Mouse (Mus musculus): ENCODE data around the gene Ripor2. TPM values are rescaled to one million over a fixed set of nuclear protein-coding genes. Genes with fewer than 3 reads are reported as not detected.

Ripor2 gene
- polyA plus RNA-seq, 1 experiment = 1.5 TPM

DNA sequence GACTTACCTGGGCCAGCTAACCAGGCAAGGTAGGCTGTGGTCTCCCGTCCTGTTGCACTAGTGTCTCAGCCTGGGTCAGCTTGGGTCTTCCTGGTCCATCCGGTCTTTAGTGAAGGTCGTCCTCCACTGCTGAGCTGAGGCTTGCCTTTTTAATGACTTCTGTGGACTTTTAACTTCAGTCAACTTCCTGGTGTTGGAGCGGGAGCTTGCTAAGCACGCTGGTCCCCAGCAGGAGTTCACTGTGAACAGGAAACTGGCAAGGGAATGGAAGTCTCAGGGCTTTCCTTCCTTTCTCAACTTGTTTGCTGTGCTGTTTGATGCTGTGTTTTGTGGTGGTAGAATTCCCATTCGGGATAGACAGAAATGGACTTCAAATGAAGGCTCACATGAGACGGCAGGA, 135.7 kb downstream of the Ripor2 start:
- no peak for TF ChIP-seq CTCF (IDR thresholded peaks at IDR 0.05; ENCODE audit: low read depth, low read length)
- TF ChIP-seq POLR2A (IDR thresholded peaks at IDR 0.05; ENCODE audit: insufficient read depth, low read length) = no peak
- TF ChIP-seq EP300 (IDR thresholded peaks at IDR 0.05; ENCODE audit: insufficient read depth, low read depth, low read length) = no peak
- Histone ChIP-seq H3K27me3 (ENCODE audit: control insufficient read depth, insufficient read depth, low read length, poor library complexity, severe bottlenecking) (no peaks in the 10 kb centered on the region), H3K9me3 (replicated peaks; ENCODE audit: control insufficient read depth, insufficient read depth, low read length, poor library complexity, severe bottlenecking) (no peaks in the 10 kb centered on the region), H3K4me1 (ENCODE audit: control insufficient read depth, insufficient read depth, low read length) (no peaks in the 10 kb centered on the region), H3K27ac (ENCODE audit: insufficient read depth, low read length) (no peak overlapping the region), H3K9ac (ENCODE audit: low read depth, poor library complexity, severe bottlenecking) (no peak overlapping the region), H3K36me3 (ENCODE audit: control insufficient read depth, insufficient read depth, low read length, poor library complexity, severe bottlenecking) (no peaks in the 10 kb centered on the region), H3K4me3 (ENCODE audit: low read depth, low read length) (no peak overlapping the region)

DNA sequence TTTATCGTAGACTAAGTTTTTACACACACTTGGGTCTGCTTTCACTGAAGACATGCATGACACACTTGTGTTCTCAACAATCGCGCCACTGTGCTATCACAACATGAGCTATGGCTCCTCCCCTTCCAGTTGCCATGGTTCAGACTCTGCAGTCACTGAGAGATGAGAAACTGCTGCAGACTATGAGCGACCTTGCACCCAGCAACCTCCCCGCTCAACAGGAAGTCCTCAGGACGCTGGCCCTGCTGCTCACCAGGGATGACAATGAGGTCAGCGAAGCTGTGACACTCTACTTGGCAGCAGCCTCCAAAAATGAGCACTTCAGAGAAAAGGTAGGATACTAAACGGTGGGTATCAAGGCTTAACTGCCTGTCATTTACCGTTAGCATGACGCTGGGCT, 139.5 kb downstream of the Ripor2 start:
- Histone ChIP-seq H3K36me3 (ENCODE audit: control insufficient read depth, insufficient read depth, low read length, poor library complexity, severe bottlenecking) (no peaks in the 10 kb centered on the region), H3K9ac (ENCODE audit: low read depth, poor library complexity, severe bottlenecking) (no peak overlapping the region), H3K4me1 (ENCODE audit: control insufficient read depth, insufficient read depth, low read length) (no peaks in the 10 kb centered on the region), H3K9me3 (replicated peaks; ENCODE audit: control insufficient read depth, insufficient read depth, low read length, poor library complexity, severe bottlenecking) (no peaks in the 10 kb centered on the region), H3K27me3 (ENCODE audit: control insufficient read depth, insufficient read depth, low read length, poor library complexity, severe bottlenecking) (no peaks in the 10 kb centered on the region), H3K4me3 (ENCODE audit: low read depth, low read length) (no peak overlapping the region), H3K27ac (ENCODE audit: insufficient read depth, low read length) (no peak overlapping the region)
- TF ChIP-seq EP300 (IDR thresholded peaks at IDR 0.05; ENCODE audit: insufficient read depth, low read depth, low read length) (no peak), POLR2A (IDR thresholded peaks at IDR 0.05; ENCODE audit: insufficient read depth, low read length) (no peak), CTCF (IDR thresholded peaks at IDR 0.05; ENCODE audit: low read depth, low read length) (no peak)

DNA sequence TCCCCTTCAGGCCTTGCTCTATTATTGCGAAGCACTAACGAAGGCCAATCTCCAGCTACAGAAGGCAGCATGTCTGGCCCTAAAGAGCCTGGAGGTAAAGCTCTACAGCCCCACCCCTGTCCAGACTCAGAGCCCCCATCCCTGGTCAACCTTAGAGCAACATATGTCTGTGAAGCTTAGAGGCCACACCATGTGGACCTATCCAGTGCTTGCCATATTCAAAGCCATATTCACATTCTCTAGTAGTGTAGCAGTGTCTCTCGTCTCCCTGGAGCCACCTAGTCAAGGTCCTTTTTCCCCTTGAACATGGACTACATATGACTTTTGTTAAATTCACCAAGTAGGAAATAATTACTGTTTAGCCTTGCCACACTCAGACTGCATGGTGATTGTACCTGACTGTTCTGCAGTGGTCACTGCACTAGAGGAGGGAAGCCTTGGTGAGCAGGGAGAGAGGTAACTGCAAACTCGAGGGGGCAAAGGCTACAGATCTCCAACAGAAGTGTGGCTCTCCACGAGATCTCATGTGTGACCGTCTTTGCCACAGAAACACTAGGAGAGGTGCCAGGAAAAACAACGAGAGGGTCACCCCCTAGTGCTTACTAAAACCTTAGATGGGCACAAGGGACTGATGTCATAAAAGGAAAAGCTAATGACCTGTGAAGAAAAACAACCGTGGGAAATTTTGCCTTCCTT, 141.9 kb downstream of the Ripor2 start:
- H3K9ac ChIP-seq (ENCODE audit: low read depth, poor library complexity, severe bottlenecking) = no peak overlapping the region
- H3K36me3 ChIP-seq (ENCODE audit: control insufficient read depth, insufficient read depth, low read length, poor library complexity, severe bottlenecking) = no peaks in the 10 kb centered on the region
- H3K27me3 ChIP-seq (ENCODE audit: control insufficient read depth, insufficient read depth, low read length, poor library complexity, severe bottlenecking) = no peaks in the 10 kb centered on the region
- no peaks in the 10 kb centered on the region for H3K4me1 ChIP-seq (ENCODE audit: control insufficient read depth, insufficient read depth, low read length)
- no peak overlapping the region for H3K27ac ChIP-seq (ENCODE audit: insufficient read depth, low read length)
- TF ChIP-seq POLR2A (IDR thresholded peaks at IDR 0.05; ENCODE audit: insufficient read depth, low read length) = no peak
- TF ChIP-seq CTCF (IDR thresholded peaks at IDR 0.05; ENCODE audit: low read depth, low read length) = no peak
- no peak for TF ChIP-seq EP300 (IDR thresholded peaks at IDR 0.05; ENCODE audit: insufficient read depth, low read depth, low read length)
- H3K4me3 ChIP-seq (ENCODE audit: low read depth, low read length) = no peak overlapping the region
- no peaks in the 10 kb centered on the region for H3K9me3 ChIP-seq (replicated peaks; ENCODE audit: control insufficient read depth, insufficient read depth, low read length, poor library complexity, severe bottlenecking)

DNA sequence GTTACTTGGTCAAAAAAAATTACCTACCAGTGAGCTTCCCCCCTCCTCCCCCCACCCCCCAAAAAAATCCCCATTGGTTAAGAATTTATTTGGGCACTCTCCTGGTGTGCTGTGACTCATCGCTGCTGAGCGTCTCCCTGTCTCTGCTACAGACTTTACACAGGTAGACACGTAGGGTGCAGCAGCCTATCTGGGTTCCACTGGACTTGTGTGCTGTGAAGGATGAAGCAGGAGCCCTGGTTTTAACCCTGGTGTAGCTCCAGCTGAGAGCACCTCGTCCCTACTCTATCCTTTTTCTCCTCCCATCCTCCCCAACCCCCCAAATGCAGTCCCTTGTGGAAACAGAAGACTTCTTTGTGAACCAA, 142.4 kb downstream of the Ripor2 start:
- H3K9me3 ChIP-seq (replicated peaks; ENCODE audit: control insufficient read depth, insufficient read depth, low read length, poor library complexity, severe bottlenecking) = no peaks in the 10 kb centered on the region
- TF ChIP-seq CTCF (IDR thresholded peaks at IDR 0.05; ENCODE audit: low read depth, low read length) = no peak
- no peak for TF ChIP-seq POLR2A (IDR thresholded peaks at IDR 0.05; ENCODE audit: insufficient read depth, low read length)
- no peak for TF ChIP-seq EP300 (IDR thresholded peaks at IDR 0.05; ENCODE audit: insufficient read depth, low read depth, low read length)
- no peak overlapping the region for H3K27ac ChIP-seq (ENCODE audit: insufficient read depth, low read length)
- no peaks in the 10 kb centered on the region for H3K4me1 ChIP-seq (ENCODE audit: control insufficient read depth, insufficient read depth, low read length)
- H3K27me3 ChIP-seq (ENCODE audit: control insufficient read depth, insufficient read depth, low read length, poor library complexity, severe bottlenecking) = no peaks in the 10 kb centered on the region
- H3K36me3 ChIP-seq (ENCODE audit: control insufficient read depth, insufficient read depth, low read length, poor library complexity, severe bottlenecking) = no peaks in the 10 kb centered on the region
- H3K4me3 ChIP-seq (ENCODE audit: low read depth, low read length) = no peak overlapping the region
- H3K9ac ChIP-seq (ENCODE audit: low read depth, poor library complexity, severe bottlenecking) = no peak overlapping the region

DNA sequence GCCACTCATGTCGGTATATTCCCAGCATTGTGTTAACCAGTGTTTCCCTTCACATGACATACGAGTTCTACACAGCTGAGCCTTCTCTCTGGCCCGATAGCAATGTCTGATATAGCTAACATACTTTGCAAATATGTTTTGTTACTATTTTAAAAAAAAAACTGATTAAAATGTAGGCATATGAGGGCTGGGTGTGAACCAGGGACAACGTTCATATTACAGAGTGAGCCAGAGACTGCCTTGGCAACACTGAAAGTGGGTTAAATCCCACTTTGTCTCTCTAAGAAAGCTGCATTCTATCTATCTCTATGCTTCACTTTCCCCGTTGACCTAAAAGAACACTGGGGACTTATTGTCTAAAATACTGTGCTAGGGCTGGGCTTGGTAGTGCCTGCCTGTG, 147.1 kb downstream of the Ripor2 start:
- no peak overlapping the region for H3K4me3 ChIP-seq (ENCODE audit: low read depth, low read length)
- TF ChIP-seq POLR2A (IDR thresholded peaks at IDR 0.05; ENCODE audit: insufficient read depth, low read length) (no peak), CTCF (IDR thresholded peaks at IDR 0.05; ENCODE audit: low read depth, low read length) (no peak), EP300 (IDR thresholded peaks at IDR 0.05; ENCODE audit: insufficient read depth, low read depth, low read length) (no peak)
- no peaks in the 10 kb centered on the region for H3K9me3 ChIP-seq (replicated peaks; ENCODE audit: control insufficient read depth, insufficient read depth, low read length, poor library complexity, severe bottlenecking)
- H3K36me3 ChIP-seq (ENCODE audit: control insufficient read depth, insufficient read depth, low read length, poor library complexity, severe bottlenecking) = no peaks in the 10 kb centered on the region
- no peak overlapping the region for H3K27ac ChIP-seq (ENCODE audit: insufficient read depth, low read length)
- H3K4me1 ChIP-seq (ENCODE audit: control insufficient read depth, insufficient read depth, low read length) = no peaks in the 10 kb centered on the region
- H3K9ac ChIP-seq (ENCODE audit: low read depth, poor library complexity, severe bottlenecking) = no peak overlapping the region
- H3K27me3 ChIP-seq (ENCODE audit: control insufficient read depth, insufficient read depth, low read length, poor library complexity, severe bottlenecking) = no peaks in the 10 kb centered on the region

DNA sequence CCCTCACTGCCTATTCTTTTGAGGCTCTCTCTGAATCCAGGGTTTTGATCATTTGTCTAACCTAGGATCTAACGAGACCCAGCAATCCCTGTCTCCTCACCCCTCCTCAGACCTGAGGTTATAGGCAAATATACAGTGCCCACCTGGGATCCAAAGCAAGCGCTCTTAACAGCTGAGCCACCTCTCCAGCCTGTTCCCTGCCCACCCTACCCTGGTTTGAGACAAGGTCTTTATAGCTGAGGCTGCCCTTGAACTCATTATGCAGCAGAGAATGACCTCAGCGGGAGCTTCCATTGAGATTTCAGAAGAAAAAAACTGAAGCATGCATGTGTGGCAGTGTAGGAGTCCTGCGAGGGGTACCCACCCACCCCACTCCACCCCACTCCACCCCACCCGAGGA, 152.5 kb downstream of the Ripor2 start:
- H3K27ac ChIP-seq (ENCODE audit: insufficient read depth, low read length) = no peak overlapping the region
- TF ChIP-seq EP300 (IDR thresholded peaks at IDR 0.05; ENCODE audit: insufficient read depth, low read depth, low read length) (no peak), CTCF (IDR thresholded peaks at IDR 0.05; ENCODE audit: low read depth, low read length) (no peak), POLR2A (IDR thresholded peaks at IDR 0.05; ENCODE audit: insufficient read depth, low read length) (no peak)
- no peaks in the 10 kb centered on the region for H3K4me1 ChIP-seq (ENCODE audit: control insufficient read depth, insufficient read depth, low read length)
- no peak overlapping the region for H3K4me3 ChIP-seq (ENCODE audit: low read depth, low read length)
- H3K9me3 ChIP-seq (replicated peaks; ENCODE audit: control insufficient read depth, insufficient read depth, low read length, poor library complexity, severe bottlenecking) = no peaks in the 10 kb centered on the region
- no peaks in the 10 kb centered on the region; the same call in 1 of the 2 replicates for H3K36me3 ChIP-seq (ENCODE audit: control insufficient read depth, insufficient read depth, low read length, poor library complexity, severe bottlenecking)
- H3K9ac ChIP-seq (ENCODE audit: low read depth, poor library complexity, severe bottlenecking) = no peak overlapping the region
- no peaks in the 10 kb centered on the region for H3K27me3 ChIP-seq (ENCODE audit: control insufficient read depth, insufficient read depth, low read length, poor library complexity, severe bottlenecking)

Data from ES-Bruce4 (cell line).